Mouse (Mus musculus): ENCODE results near the gene Mgea5. TPM values are rescaled to one million over a fixed set of nuclear protein-coding genes. Genes with fewer than 3 reads are reported as not detected.
A peak's percentile ranks its signal among the peaks of the same experiment; 100 is the strongest.
"Not testable (repeated sequence)": the region's sequence is repeated elsewhere in the genome, so short reads cannot be mapped to it uniquely, and the experiment has no call there.

Gene Mgea5
- total RNA-seq (2022): 10 to 100 TPM; 67.3 to 95.3 (median 84.0) TPM

- DNase-seq: peak; percentile 98
Measured at GRCm38 (mm10) chr19:45783181-45783932, at the start of gene Mgea5. TSS of gene Mgea5 (minus strand) at chr19:45783837.

- DNase-seq: no peak
Measured at GRCm38 (mm10) chr19:45830679-45831078, 47.0 kb upstream of the Mgea5 start.

GRCm38 (mm10) chr19:45827736-45828135, 44.1 kb upstream of the Mgea5 start:
- DNase-seq: no peak

GRCm38 (mm10) chr19:45827125-45827524, 43.5 kb upstream of the Mgea5 start:
- DNase-seq: no peak

GRCm38 (mm10) chr19:45826146-45826545, 42.5 kb upstream of the Mgea5 start:
- no peak for DNase-seq

GRCm38 (mm10) chr19:45821832-45822231, 38.2 kb upstream of the Mgea5 start:
- no peak for DNase-seq

- no peak for DNase-seq
Measured at GRCm38 (mm10) chr19:45817816-45818490, 34.3 kb upstream of the Mgea5 start.

- no peak for DNase-seq
Measured at GRCm38 (mm10) chr19:45816727-45817126, 33.1 kb upstream of the Mgea5 start.

GRCm38 (mm10) chr19:45815831-45816405, 32.3 kb upstream of the Mgea5 start, which contains the start of gene Kcnip2:
TSS of gene Kcnip2 (minus strand) at chr19:45816061.
- DNase-seq: no peak

GRCm38 (mm10) chr19:45815170-45815569, 31.5 kb upstream of the Mgea5 start:
- DNase-seq: no peak

GRCm38 (mm10) chr19:45813801-45814200, 30.2 kb upstream of the Mgea5 start:
- DNase-seq: no peak

GRCm38 (mm10) chr19:45813263-45813662, 29.6 kb upstream of the Mgea5 start:
- DNase-seq: peak; percentile 58

GRCm38 (mm10) chr19:45812673-45813252, 29.1 kb upstream of the Mgea5 start:
- DNase-seq: no peak

GRCm38 (mm10) chr19:45812115-45812514, 28.5 kb upstream of the Mgea5 start:
- peak; percentile 42 for DNase-seq

GRCm38 (mm10) chr19:45811028-45811674, 27.5 kb upstream of the Mgea5 start:
- no peak for DNase-seq

- no peak for DNase-seq
Measured at GRCm38 (mm10) chr19:45807732-45808131, 24.1 kb upstream of the Mgea5 start.

- DNase-seq: not testable (repeated sequence)
Measured at GRCm38 (mm10) chr19:45805817-45806216, 22.2 kb upstream of the Mgea5 start.

GRCm38 (mm10) chr19:45804593-45805368, 21.1 kb upstream of the Mgea5 start:
- no peak for DNase-seq

GRCm38 (mm10) chr19:45803408-45803807, 19.8 kb upstream of the Mgea5 start:
- DNase-seq: no peak

- DNase-seq: no peak
Measured at GRCm38 (mm10) chr19:45802702-45803101, 19.1 kb upstream of the Mgea5 start.

- DNase-seq: no peak
Measured at GRCm38 (mm10) chr19:45796879-45797278, 13.2 kb upstream of the Mgea5 start.

GRCm38 (mm10) chr19:45796061-45796556, 12.5 kb upstream of the Mgea5 start:
- DNase-seq: no peak

Data from adrenal gland, adult 8-10 months (tissue).